Mouse (Mus musculus): ENCODE data around the gene 2810006K23Rik.

DNA sequence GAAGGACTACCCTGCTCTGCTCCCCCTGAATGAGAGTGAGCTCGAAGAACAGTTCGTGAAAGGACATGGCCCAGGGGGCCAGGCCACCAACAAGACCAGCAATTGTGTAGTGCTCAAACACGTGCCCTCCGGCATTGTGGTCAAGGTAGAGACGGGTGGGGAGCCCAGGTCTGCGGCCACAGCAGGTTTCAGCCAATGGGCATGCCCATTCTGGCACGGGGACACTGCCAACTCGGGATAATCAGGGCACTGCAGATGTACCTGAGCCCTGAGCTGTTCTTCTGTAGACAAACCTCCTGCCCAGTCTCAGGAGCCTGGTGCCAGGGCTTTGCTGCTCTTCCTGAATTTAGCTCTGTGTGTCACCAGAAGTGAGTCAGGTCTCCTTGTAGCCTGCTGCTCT, 10.9 kb downstream of the 2810006K23Rik start:
- TF ChIP-seq CTCF (conservative IDR thresholded peaks at IDR 0.05; ENCODE audit: insufficient read depth, insufficient read length, low read depth, low read length) (no peak), POLR2A (IDR thresholded peaks at IDR 0.05; ENCODE audit: low read depth, low read length) (no peak)
